Mouse (Mus musculus): ENCODE results near the gene Fam110a. TPM values are rescaled to one million over a fixed set of nuclear protein-coding genes. Genes with fewer than 3 reads are reported as not detected.

The Fam110a gene
- polyA plus RNA-seq, 1 experiment from 2014 or later, result 29.0 TPM

GRCm38 (mm10) chr2:151991446-151991845 lies 11.4 kb upstream of the Fam110a start:
- H3K9me3 ChIP-seq (replicated peaks; ENCODE audit: low read length), result no peaks in the 10 kb centered on the region
- 19% methylated on average over 5 of the region's 5 CpGs for WGBS
- H3K4me3 ChIP-seq (replicated peaks; ENCODE audit: low read depth, low read length), result no peak overlapping the region
- no peak overlapping the region for H3K4me2 ChIP-seq (ENCODE audit: low read length)
- TF ChIP-seq CTCF (IDR thresholded peaks at IDR 0.05; ENCODE audit: low read depth), result no peak
- no peaks in the 10 kb centered on the region for H3K27me3 ChIP-seq (ENCODE audit: insufficient read depth, low read length)
- 0 out of 2 replicates have a peak, but pooled peaks cover under 1% of the 10 kb centered on the region for H3K4me1 ChIP-seq (replicated peaks; ENCODE audit: insufficient read depth, low read length)
- no peak overlapping the region for H3K27ac ChIP-seq
- no peak for DNase-seq (ENCODE audit: low spot score)
- no peak for ATAC-seq (replicated peaks; ENCODE audit: low FRiP score, low read depth)
- no peaks in the 10 kb centered on the region for H3K36me3 ChIP-seq (ENCODE audit: insufficient read depth, low read length)
- H3K9ac ChIP-seq (ENCODE audit: low read depth, low read length), result no peak overlapping the region

GRCm38 (mm10) chr2:151990985-151991394 lies 11.0 kb upstream of the Fam110a start:
- Histone ChIP-seq H3K9ac (ENCODE audit: low read depth, low read length) (no peak overlapping the region), H3K27ac (no peak overlapping the region), H3K4me3 (replicated peaks; ENCODE audit: low read depth, low read length) (no peak overlapping the region), H3K36me3 (ENCODE audit: insufficient read depth, low read length) (no peaks in the 10 kb centered on the region), H3K9me3 (replicated peaks; ENCODE audit: low read length) (no peaks in the 10 kb centered on the region), H3K4me2 (ENCODE audit: low read length) (no peak overlapping the region), H3K4me1 (replicated peaks; ENCODE audit: insufficient read depth, low read length) (no peaks in the 10 kb centered on the region), H3K27me3 (ENCODE audit: insufficient read depth, low read length) (no peaks in the 10 kb centered on the region)
- DNase-seq (ENCODE audit: low spot score) (no peak), ATAC-seq (replicated peaks; ENCODE audit: low FRiP score, low read depth) (no peak)
- 28% methylated on average over 1 of the region's 1 CpGs for WGBS
- no peak for TF ChIP-seq CTCF (IDR thresholded peaks at IDR 0.05; ENCODE audit: low read depth)

DNA sequence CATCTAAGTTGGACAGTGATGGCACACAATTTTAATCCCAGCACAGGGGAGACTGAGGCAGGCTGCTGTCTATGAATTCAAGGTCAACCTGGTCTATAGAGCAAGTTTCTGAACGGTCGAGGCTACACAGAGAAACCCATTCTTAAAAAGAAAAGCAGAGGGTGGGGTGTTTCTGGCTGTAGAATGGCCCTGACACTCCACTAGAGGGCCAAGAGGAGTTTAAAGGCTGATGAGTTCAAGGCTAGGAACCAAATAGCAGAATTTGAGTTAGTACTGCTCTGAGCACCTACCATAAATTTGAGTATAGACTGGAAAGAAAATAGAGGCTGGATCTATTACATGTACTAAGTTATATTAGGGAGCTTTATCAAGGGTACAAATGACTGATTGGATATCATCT lies 9.0 kb upstream of the Fam110a start:
- WGBS, result 86% methylated on average over 2 of the region's 2 CpGs
- Histone ChIP-seq H3K36me3 (ENCODE audit: insufficient read depth, low read length) (no peaks in the 10 kb centered on the region), H3K27me3 (ENCODE audit: insufficient read depth, low read length) (no peaks in the 10 kb centered on the region), H3K4me3 (replicated peaks; ENCODE audit: low read depth, low read length) (no peak overlapping the region), H3K4me2 (ENCODE audit: low read length) (no peak overlapping the region), H3K27ac (no peak overlapping the region), H3K9me3 (replicated peaks; ENCODE audit: low read length) (no peaks in the 10 kb centered on the region), H3K4me1 (replicated peaks; ENCODE audit: insufficient read depth, low read length) (0 out of 2 replicates have a peak, but pooled peaks cover 3% of the 10 kb centered on the region), H3K9ac (ENCODE audit: low read depth, low read length) (no peak overlapping the region)
- DNase-seq (ENCODE audit: low spot score) (no peak), ATAC-seq (replicated peaks; ENCODE audit: low FRiP score, low read depth) (no peak)
- peak; percentile 33; the same call in 1 of the 2 replicates for TF ChIP-seq CTCF (IDR thresholded peaks at IDR 0.05; ENCODE audit: low read depth)

GRCm38 (mm10) chr2:151986958-151987357 lies 6.9 kb upstream of the Fam110a start:
- Histone ChIP-seq H3K4me1 (replicated peaks; ENCODE audit: insufficient read depth, low read length) (0 out of 2 replicates have a peak, but pooled peaks cover 3% of the 10 kb centered on the region), H3K27me3 (ENCODE audit: insufficient read depth, low read length) (no peaks in the 10 kb centered on the region), H3K4me3 (replicated peaks; ENCODE audit: low read depth, low read length) (no peak overlapping the region), H3K9me3 (replicated peaks; ENCODE audit: low read length) (no peaks in the 10 kb centered on the region), H3K36me3 (ENCODE audit: insufficient read depth, low read length) (no peaks in the 10 kb centered on the region), H3K27ac (no peak overlapping the region), H3K4me2 (ENCODE audit: low read length) (no peak overlapping the region), H3K9ac (ENCODE audit: low read depth, low read length) (no peak overlapping the region)
- DNase-seq (ENCODE audit: low spot score) (no peak), ATAC-seq (replicated peaks; ENCODE audit: low FRiP score, low read depth) (no peak)
- 74% methylated on average over 8 of the region's 8 CpGs for WGBS
- TF ChIP-seq CTCF (IDR thresholded peaks at IDR 0.05; ENCODE audit: low read depth), result no peak

- Histone ChIP-seq H3K4me1 (replicated peaks; ENCODE audit: insufficient read depth, low read length) (0 out of 2 replicates have a peak, but pooled peaks cover 3% of the 10 kb centered on the region), H3K27ac (peak overlapping the region; percentile 25; the same call in 1 of the 2 replicates), H3K9me3 (replicated peaks; ENCODE audit: low read length) (no peaks in the 10 kb centered on the region), H3K4me2 (ENCODE audit: low read length) (no peak overlapping the region), H3K36me3 (ENCODE audit: insufficient read depth, low read length) (no peaks in the 10 kb centered on the region), H3K9ac (ENCODE audit: low read depth, low read length) (no peak overlapping the region), H3K27me3 (ENCODE audit: insufficient read depth, low read length) (no peaks in the 10 kb centered on the region), H3K4me3 (replicated peaks; ENCODE audit: low read depth, low read length) (no peak overlapping the region)
- DNase-seq (ENCODE audit: low spot score), result peak; percentile 89
- WGBS, result 24% methylated on average over 7 of the region's 7 CpGs
- ATAC-seq (replicated peaks; ENCODE audit: low FRiP score, low read depth), result peak; percentile 70; the same call in 1 of the 2 replicates
- no peak for TF ChIP-seq CTCF (IDR thresholded peaks at IDR 0.05; ENCODE audit: low read depth)
Measured at GRCm38 (mm10) chr2:151985426-151986172, 5.6 kb upstream of the Fam110a start.

DNA sequence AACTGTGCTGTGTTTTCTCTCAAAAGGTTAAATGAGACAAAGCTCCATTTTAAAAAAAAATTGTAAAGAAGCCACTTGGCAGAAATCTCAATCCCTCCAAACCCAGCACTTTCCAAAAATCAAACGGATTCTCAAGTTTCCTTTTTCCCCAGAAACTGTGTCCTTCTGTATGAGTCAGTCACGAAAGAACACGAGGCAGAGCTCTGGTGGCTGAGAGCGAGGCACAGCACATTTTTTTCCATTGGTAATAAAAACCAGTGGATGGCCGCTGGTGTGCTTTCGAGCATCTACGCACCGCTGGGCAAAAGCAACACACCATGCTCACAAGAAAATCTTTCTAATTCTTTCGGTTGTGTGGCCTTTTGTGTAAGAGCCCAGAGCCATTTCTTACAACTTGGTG lies 4.0 kb upstream of the Fam110a start:
- H3K4me2 ChIP-seq (ENCODE audit: low read length), result no peak overlapping the region
- ATAC-seq (replicated peaks; ENCODE audit: low FRiP score, low read depth) (no peak), DNase-seq (ENCODE audit: low spot score) (no peak)
- no peak for TF ChIP-seq CTCF (IDR thresholded peaks at IDR 0.05; ENCODE audit: low read depth)
- peaks cover 4% of the 10 kb centered on the region; the same call in 1 of the 2 replicates for H3K4me1 ChIP-seq (replicated peaks; ENCODE audit: insufficient read depth, low read length)
- H3K27ac ChIP-seq, result no peak overlapping the region
- WGBS, result 32% methylated on average over 9 of the region's 9 CpGs
- no peaks in the 10 kb centered on the region for H3K36me3 ChIP-seq (ENCODE audit: insufficient read depth, low read length)
- no peak overlapping the region for H3K4me3 ChIP-seq (replicated peaks; ENCODE audit: low read depth, low read length)
- H3K27me3 ChIP-seq (ENCODE audit: insufficient read depth, low read length), result no peaks in the 10 kb centered on the region
- no peak overlapping the region for H3K9ac ChIP-seq (ENCODE audit: low read depth, low read length)
- no peaks in the 10 kb centered on the region for H3K9me3 ChIP-seq (replicated peaks; ENCODE audit: low read length)

All from kidney, postnatal 0 days (tissue).